10 mouse cellular contexts compared by ENCODE assay signal in genomic region chr5:43338771-43339475, GRCm38 (mm10).
DNase-seq lines count a peak whose midpoint lies in the region; ATAC-seq and TF ChIP-seq lines count a peak whose summit lies in the region.
"Had no signal": no experiment of that assay in that cellular context is flagged by ENCODE, and none has a peak within 500 bp of the region (broad histone marks: within the 10 kb centered on the region; RNA-seq: fewer than 3 reads in every experiment).

No protein-coding gene starts in this region.

- no peak overlapping the region for H3K27ac ChIP-seq in heart, embryonic 16.5 days (ENCODE audit: low read length)
- no peak overlapping the region for H3K27ac ChIP-seq in CH12.LX (ENCODE audit: insufficient read depth, low read depth)
- H3K27ac ChIP-seq in forebrain, embryonic 15.5 days (replicated peaks) = peak overlapping the region; percentile 39; the same call in 1 of the 2 replicates
- H3K27ac ChIP-seq: embryonic facial prominence, embryonic 12.5 days had no signal

- no peak overlapping the region for H3K4me3 ChIP-seq in heart, embryonic 16.5 days (ENCODE audit: low read length)
- H3K4me3 ChIP-seq in CH12.LX (replicated peaks in 1 of 3; ENCODE audit: low read depth in 2 of 3, low read length in 2 of 3, poor library complexity in 1 of 3) = no peak overlapping the region
- no peak overlapping the region for H3K4me3 ChIP-seq in forebrain, embryonic 15.5 days
- H3K4me3 ChIP-seq: embryonic facial prominence, embryonic 12.5 days had no signal

- no peaks in the 10 kb centered on the region for H3K9me3 ChIP-seq in heart, embryonic 16.5 days (replicated peaks; ENCODE audit: control insufficient read depth, low read length)
- no peaks in the 10 kb centered on the region for H3K9me3 ChIP-seq in CH12.LX (replicated peaks; ENCODE audit: low read length)
- H3K9me3 ChIP-seq in forebrain, embryonic 15.5 days = no peaks in the 10 kb centered on the region
- H3K9me3 ChIP-seq: embryonic facial prominence, embryonic 12.5 days had no signal

- no peak for DNase-seq in heart, postnatal 4 days
- DNase-seq in CH12.LX (ENCODE audit: extremely low read depth) = no peak
- DNase-seq in brain, embryonic 14.5 days (ENCODE audit: low read depth) = peak; percentile 85
- no peak for DNase-seq in c-Kit-positive CD71-positive TER-119-positive erythroid progenitor cells, embryonic 14.5 days (ENCODE audit: low spot score)
- DNase-seq in gastrocnemius, adult 8-10 months (ENCODE audit: low spot score in 2 of 2) = no peak
- DNase-seq: liver; lung, postnatal 4 days had no signal

- no peak for TF ChIP-seq CTCF in CH12.LX (conservative IDR thresholded peaks at IDR 0.05 in 1 of 2, IDR thresholded peaks at IDR 0.05 in 1 of 2; ENCODE audit: low read depth in 2 of 2, low read length in 2 of 2)
- peak; percentile 9; the same call in 1 of the 2 replicates for TF ChIP-seq CTCF in brain, embryonic 14.5 days (IDR thresholded peaks at IDR 0.05; ENCODE audit: borderline replicate concordance, extremely low read depth, insufficient read depth, insufficient read length)

- no peak for TF ChIP-seq EP300 in CH12.LX (IDR thresholded peaks at IDR 0.05; ENCODE audit: low read length)

- H3K4me1 ChIP-seq in heart, embryonic 16.5 days (ENCODE audit: control insufficient read depth, insufficient read depth, low read length) = no peaks in the 10 kb centered on the region
- no peaks in the 10 kb centered on the region for H3K4me1 ChIP-seq in CH12.LX (ENCODE audit: control insufficient read depth in 1 of 2, insufficient read depth in 2 of 2)
- peaks cover 2% of the 10 kb centered on the region; the same call in 1 of the 2 replicates for H3K4me1 ChIP-seq in forebrain, embryonic 15.5 days
- H3K4me1 ChIP-seq: embryonic facial prominence, embryonic 12.5 days had no signal

- peak; percentile 58 for ATAC-seq in heart, embryonic 16.5 days (replicated peaks; ENCODE audit: extremely low read depth, insufficient read depth, low FRiP score)
- ATAC-seq in forebrain, embryonic 15.5 days (replicated peaks) = peak; percentile 92

- H3K36me3 ChIP-seq in heart, embryonic 16.5 days (ENCODE audit: control insufficient read depth, insufficient read depth) = no peaks in the 10 kb centered on the region
- no peaks in the 10 kb centered on the region for H3K36me3 ChIP-seq in CH12.LX (replicated peaks in 1 of 2; ENCODE audit: control insufficient read depth in 1 of 2, insufficient read depth in 1 of 2, low read length in 1 of 2)
- H3K36me3 ChIP-seq in forebrain, embryonic 15.5 days = no peaks in the 10 kb centered on the region
- H3K36me3 ChIP-seq: embryonic facial prominence, embryonic 12.5 days had no signal

- H3K27me3 ChIP-seq in heart, embryonic 16.5 days (ENCODE audit: control insufficient read depth, insufficient read depth, low read length) = no peaks in the 10 kb centered on the region
- H3K27me3 ChIP-seq in CH12.LX (replicated peaks) = no peaks in the 10 kb centered on the region
- no peaks in the 10 kb centered on the region for H3K27me3 ChIP-seq in forebrain, embryonic 15.5 days
- H3K27me3 ChIP-seq: embryonic facial prominence, embryonic 12.5 days had no signal

- H3K79me2 ChIP-seq in CH12.LX (replicated peaks; ENCODE audit: control insufficient read depth, extremely low read depth, insufficient read depth, poor library complexity, severe bottlenecking) = no peaks in the 10 kb centered on the region

- in situ Hi-C loops in CH12.LX (cut with MboI; ENCODE audit: low pct_ligation_motif_present, low pct_unique_long_range_greater_than_20kb, low sequenced_read_pairs) = no loop called here

- TF ChIP-seq RAD21 in CH12.LX (IDR thresholded peaks at IDR 0.05; ENCODE audit: low read depth, low read length) = peak; percentile 7; the same call in 1 of the 2 replicates

- no peak for TF ChIP-seq POLR2A in CH12.LX (IDR thresholded peaks at IDR 0.05; ENCODE audit: low read depth, low read length)
- no peak for TF ChIP-seq POLR2A in brain, embryonic 14.5 days (IDR thresholded peaks at IDR 0.05; ENCODE audit: borderline replicate concordance, extremely low read depth, insufficient read depth, insufficient read length, poor library complexity, severe bottlenecking)

- no peak overlapping the region for H3K9ac ChIP-seq in heart, embryonic 16.5 days (ENCODE audit: low read length)
- H3K9ac ChIP-seq in CH12.LX (ENCODE audit: insufficient read depth, low read depth) = no peak overlapping the region
- H3K9ac ChIP-seq in forebrain, embryonic 15.5 days (replicated peaks) = no peak overlapping the region
- H3K9ac ChIP-seq: embryonic facial prominence, embryonic 12.5 days had no signal

- dilution Hi-C loops in CH12.LX (cut with MboI; ENCODE audit: extremely low pct_ligation_motif_present, extremely low pct_unique_long_range_greater_than_20kb, low sequenced_read_pairs) = no loop called here

- 43% methylated on average over 10 of the region's 10 CpGs for WGBS in heart, embryonic 16.5 days
- 31% methylated on average over 10 of the region's 10 CpGs for WGBS in forebrain, embryonic 15.5 days

- H3K4me2 ChIP-seq in heart, embryonic 16.5 days (ENCODE audit: low read depth, low read length) = peak overlapping the region; percentile 1; the same call in 1 of the 2 replicates
- H3K4me2 ChIP-seq in CH12.LX (ENCODE audit: insufficient read depth, low read depth, poor library complexity, severe bottlenecking) = no peak overlapping the region
- H3K4me2 ChIP-seq in forebrain, embryonic 15.5 days (replicated peaks) = no peak overlapping the region
- H3K4me2 ChIP-seq: embryonic facial prominence, embryonic 12.5 days had no signal

TF ChIP-seq in CH12.LX, 34 proteins besides CTCF, POLR2A, EP300 and RAD21:
- TF ChIP-seq MYC (IDR thresholded peaks at IDR 0.05; ENCODE audit: low read depth, low read length) = no peak
